In genomic region chr2:79255192-79256000, GRCm38 (mm10) we compare ENCODE assay signal across 8 mouse cellular contexts. TPM values are rescaled to one million over a fixed set of nuclear protein-coding genes. Genes with fewer than 3 reads are reported as not detected.
DNase-seq lines count a peak whose midpoint lies in the region; ATAC-seq and TF ChIP-seq lines count a peak whose summit lies in the region.

TSS of gene Itga4 (plus strand) at chr2:79255426.

- H3K9me3 ChIP-seq in embryonic facial prominence, embryonic 15.5 days (replicated peaks): no peaks in the 10 kb centered on the region
- H3K9me3 ChIP-seq in limb, embryonic 14.5 days (ENCODE audit: control insufficient read depth, low read length): no peaks in the 10 kb centered on the region
- H3K9me3 ChIP-seq in midbrain, embryonic 15.5 days: no peaks in the 10 kb centered on the region

- peak within 1 kb of the TSS; percentile 33 for H3K9ac ChIP-seq in embryonic facial prominence, embryonic 15.5 days
- peak within 1 kb of the TSS; percentile 56 for H3K9ac ChIP-seq in limb, embryonic 14.5 days (ENCODE audit: low read depth, low read length, severe bottlenecking)
- peak within 1 kb of the TSS; percentile 44 for H3K9ac ChIP-seq in midbrain, embryonic 15.5 days

- 1% methylated on average over 41 of the region's 41 CpGs for WGBS in embryonic facial prominence, embryonic 15.5 days
- WGBS in limb, embryonic 14.5 days: under 1% methylated on average over 30 of the region's 41 CpGs
- 0% methylated on average over 41 of the region's 41 CpGs for WGBS in midbrain, embryonic 15.5 days

- no peak for TF ChIP-seq POLR2A in limb, embryonic 14.5 days (IDR thresholded peaks at IDR 0.05; ENCODE audit: borderline replicate concordance, extremely low read depth, insufficient read depth, insufficient read length)

- ATAC-seq in embryonic facial prominence, embryonic 15.5 days (ENCODE audit: insufficient number of reproducible peaks, low FRiP score, low TSS enrichment, low read depth): peak; percentile 83
- peak; percentile 80 for ATAC-seq in limb, embryonic 14.5 days (ENCODE audit: low FRiP score, low read depth)
- peak; percentile 92 for ATAC-seq in midbrain, embryonic 15.5 days (replicated peaks)

- peak within 1 kb of the TSS; percentile 84 for H3K4me2 ChIP-seq in embryonic facial prominence, embryonic 15.5 days (replicated peaks)
- H3K4me2 ChIP-seq in limb, embryonic 14.5 days (replicated peaks; ENCODE audit: low read depth, low read length, severe bottlenecking): peak within 1 kb of the TSS; percentile 93
- H3K4me2 ChIP-seq in midbrain, embryonic 15.5 days: peak within 1 kb of the TSS; percentile 87

- peaks cover 19% of the 10 kb centered on the region for H3K4me1 ChIP-seq in embryonic facial prominence, embryonic 15.5 days
- peaks cover 10% of the 10 kb centered on the region for H3K4me1 ChIP-seq in limb, embryonic 14.5 days (ENCODE audit: control insufficient read depth, insufficient read depth, low read length)
- peaks cover 11% of the 10 kb centered on the region for H3K4me1 ChIP-seq in midbrain, embryonic 15.5 days

- H3K36me3 ChIP-seq in embryonic facial prominence, embryonic 15.5 days: no peaks in the 10 kb centered on the region
- no peaks in the 10 kb centered on the region for H3K36me3 ChIP-seq in limb, embryonic 14.5 days (ENCODE audit: control insufficient read depth, insufficient read depth, low read length)
- no peaks in the 10 kb centered on the region for H3K36me3 ChIP-seq in midbrain, embryonic 15.5 days (replicated peaks)

- H3K27me3 ChIP-seq in embryonic facial prominence, embryonic 15.5 days: no peaks in the 10 kb centered on the region
- H3K27me3 ChIP-seq in limb, embryonic 14.5 days (ENCODE audit: control insufficient read depth, insufficient read depth, low read length): no peaks in the 10 kb centered on the region
- H3K27me3 ChIP-seq in midbrain, embryonic 15.5 days (replicated peaks): no peaks in the 10 kb centered on the region

- peak; percentile 96 for DNase-seq in 416B (ENCODE audit: low read depth)
- peak; percentile 68 for DNase-seq in brain, adult 2 months (ENCODE audit: low read depth, low spot score)
- DNase-seq in heart, adult 9 months (ENCODE audit: low spot score in 2 of 2): peak; percentile 36 to 50
- DNase-seq in kidney, adult 9 months: peak; percentile 34
- DNase-seq in limb, embryonic 14.5 days (ENCODE audit: low spot score): peak; percentile 51
- DNase-seq in spleen, adult 18-20 months: peak; percentile 94 to 96

- H3K4me3 ChIP-seq in embryonic facial prominence, embryonic 15.5 days (replicated peaks): peak within 1 kb of the TSS; percentile 53
- H3K4me3 ChIP-seq in limb, embryonic 14.5 days (replicated peaks; ENCODE audit: low read length): peak within 1 kb of the TSS; percentile 47
- H3K4me3 ChIP-seq in midbrain, embryonic 15.5 days: peak within 1 kb of the TSS; percentile 41

- peak within 1 kb of the TSS; percentile 66 for H3K27ac ChIP-seq in embryonic facial prominence, embryonic 15.5 days (replicated peaks)
- 0 out of 2 replicates have a peak within 1 kb of the TSS, but pooled peaks have one; percentile 33 for H3K27ac ChIP-seq in limb, embryonic 14.5 days (replicated peaks; ENCODE audit: low read depth, low read length)
- H3K27ac ChIP-seq in midbrain, embryonic 15.5 days: no peak within 1 kb of the TSS

RNA-seq across cellular contexts. Expression of gene Itga4, which starts in this region (rescaled TPM):
- 11.1 and 14.7 TPM in 2 replicates for polyA plus RNA-seq in embryonic facial prominence, embryonic 15.5 days (2015; fragmentation: Nextera tagmentation; extraction: Ambion mirVana)
- polyA plus RNA-seq in limb, embryonic 14.5 days (2012; rRNA removed): 9.9 and 11.6 TPM in 2 replicates
- 9.3 TPM in 2 replicates for polyA plus RNA-seq in limb, embryonic 14.5 days (2014; fragmentation: Nextera tagmentation; extraction: Ambion mirVana)
- 2.6 and 2.8 TPM in 2 replicates for polyA plus RNA-seq in midbrain, embryonic 15.5 days (2015; fragmentation: Nextera tagmentation; extraction: Ambion mirVana)

Comparison
In these comparisons a context has a peak if more than half of its experiments do, and no peak if none do; other contexts are left out.
1. DNase-seq: peak in every context shown above with its lines; median percentile 96 in 416B; 95 in spleen, adult 18-20 months; 68 in brain, adult 2 months; 51 in limb, embryonic 14.5 days; 43 in heart, adult 9 months; 34 in kidney, adult 9 months.